Mouse (Mus musculus) heart, adult 2 months (tissue): ENCODE measurements around the gene Laptm5. TPM values are rescaled to one million over a fixed set of nuclear protein-coding genes. Genes with fewer than 3 reads are reported as not detected.

Experiments used
- DNase-seq, 2 experiments: peaks; one replicate each; pipeline ENCODE4 v3.0.0; 2021
- H3K27ac ChIP-seq: fragments of 200-600 bp; 2 replicates; pipeline ENCODE4 v1.8.1; 2022
- H3K27me3 ChIP-seq: fragments of 200-500 bp; 2 replicates; pipeline ENCODE4 v1.6.1; 2012; ENCODE audit warnings: mild to moderate bottlenecking, low read length, inconsistent platforms, mixed read lengths; ENCODE audit not compliant: control insufficient read depth, insufficient read depth
- H3K36me3 ChIP-seq: fragments of 200-500 bp; 2 replicates; pipeline ENCODE4 v1.6.1; 2012; ENCODE audit warnings: low read length, inconsistent platforms; ENCODE audit not compliant: control insufficient read depth, insufficient read depth
- H3K4me1 ChIP-seq: fragments of 200-500 bp; 2 replicates; pipeline ENCODE4 v1.6.1; 2011; ENCODE audit warnings: low read length; ENCODE audit not compliant: control insufficient read depth, insufficient read depth
- H3K4me3 ChIP-seq: fragments of 200-600 bp; 2 replicates; pipeline ENCODE4 v1.8.1; 2022
- H3K79me2 ChIP-seq: fragments of 200-500 bp; replicated peaks from 2 replicates; pipeline ENCODE4 v1.6.1; 2012; ENCODE audit warnings: mild to moderate bottlenecking, inconsistent platforms, low read length, moderate library complexity, mixed read lengths; ENCODE audit not compliant: control insufficient read depth, insufficient read depth
- H3K9ac ChIP-seq: fragments of 200-500 bp; 2 replicates; pipeline ENCODE4 v1.6.1; 2012; ENCODE audit warnings: low read depth, mild to moderate bottlenecking, control low read depth, inconsistent platforms, low read length, mixed read lengths
- CTCF ChIP-seq: fragments of 200-600 bp; IDR thresholded peaks from 2 replicates; pipeline ENCODE4 v1.8.1; 2022; ENCODE audit warnings: antibody characterized with exemption, mild to moderate bottlenecking, moderate library complexity
- EP300 ChIP-seq: fragments of 200-500 bp; IDR thresholded peaks from 2 replicates; pipeline ENCODE4 v1.6.1; 2011; ENCODE audit warnings: low read depth, low read length, control low read depth; ENCODE audit not compliant: insufficient read depth
- POLR2A ChIP-seq: fragments of 200-500 bp; IDR thresholded peaks from 2 replicates; pipeline ENCODE4 v1.6.1; 2011; ENCODE audit warnings: mild to moderate bottlenecking, low read depth, low read length, control low read depth; ENCODE audit not compliant: insufficient read depth
- WGBS: fragments of 180-500 bp; shearing (Covaris S2); methylation state at CpG from one replicate; pipeline ENCODE4 v1.1.7; 2018; 5-methylcytosine and 5-hydroxymethylcytosine counted together
- intact Hi-C: fragments of 180-260 bp; cut with DNase I; formaldehyde crosslinking; loops from one replicate; pipeline ENCODE4 v1.15.1; 2025
- polyA plus RNA-seq: library from polyadenylated mRNA; depleted of rRNA; stranded (reverse); fragments of >200 nt; gene quantifications from 2 replicates; pipeline ENCODE4 v1.2.3, GENCODE M21; 2012
- total RNA-seq, 2 experiments: library from RNA; stranded (reverse); gene quantifications; 2 replicates each; pipeline ENCODE4 v1.2.3; 2021

Gene Laptm5
- total and polyA plus RNA-seq, 3 experiments, result 15.5 to 59.4 (median 22.8) TPM

- 97% methylated on average over 10 of the region's 10 CpGs for WGBS
- DNase-seq, result no peak
- intact Hi-C loops, result no loop called here
These were observed 4.8 kb upstream of the Laptm5 start for GRCm38 (mm10) chr4:130908133-130908532.

GRCm38 (mm10) chr4:130909167-130909874 lies 3.6 kb upstream of the Laptm5 start:
- intact Hi-C loops, result no loop called here
- H3K79me2 ChIP-seq, result no peaks in the 10 kb centered on the region
- H3K27ac ChIP-seq, result no peak overlapping the region
- TF ChIP-seq CTCF, result no peak
- TF ChIP-seq POLR2A, result no peak
- no peak for TF ChIP-seq EP300
- H3K36me3 ChIP-seq, result no peaks in the 10 kb centered on the region
- WGBS, result 67% methylated on average over 17 of the region's 17 CpGs
- H3K4me3 ChIP-seq, result no peak overlapping the region
- DNase-seq, result no peak
- no peaks in the 10 kb centered on the region for H3K27me3 ChIP-seq
- H3K4me1 ChIP-seq, result no peaks in the 10 kb centered on the region
- H3K9ac ChIP-seq, result no peak overlapping the region

More at GRCm38 (mm10) chr4:130908133-130908532, 4.8 kb upstream of the Laptm5 start:
- Histone ChIP-seq H3K4me3 (no peak overlapping the region), H3K9ac (no peak overlapping the region), H3K27me3 (no peaks in the 10 kb centered on the region), H3K36me3 (no peaks in the 10 kb centered on the region), H3K79me2 (no peaks in the 10 kb centered on the region), H3K27ac (no peak overlapping the region), H3K4me1 (no peaks in the 10 kb centered on the region)
- TF ChIP-seq CTCF, result no peak
- TF ChIP-seq POLR2A, result no peak
- no peak for TF ChIP-seq EP300

- Histone ChIP-seq H3K4me1 (no peaks in the 10 kb centered on the region), H3K27ac (no peak overlapping the region), H3K9ac (no peak overlapping the region), H3K4me3 (no peak overlapping the region), H3K79me2 (no peaks in the 10 kb centered on the region), H3K36me3 (no peaks in the 10 kb centered on the region), H3K27me3 (no peaks in the 10 kb centered on the region)
- TF ChIP-seq CTCF (no peak), POLR2A (no peak), EP300 (no peak)
- 25% methylated on average over 7 of the region's 7 CpGs for WGBS
- intact Hi-C loops, result no loop called here
- no peak for DNase-seq
These were observed 2.3 kb upstream of the Laptm5 start for GRCm38 (mm10) chr4:130910666-130911065.

- Histone ChIP-seq H3K27me3 (no peaks in the 10 kb centered on the region), H3K4me3 (no peak overlapping the region), H3K36me3 (no peaks in the 10 kb centered on the region), H3K4me1 (no peaks in the 10 kb centered on the region), H3K27ac (no peak overlapping the region), H3K9ac (no peak overlapping the region), H3K79me2 (no peaks in the 10 kb centered on the region)
- intact Hi-C loops, result no loop called here
- no peak for TF ChIP-seq POLR2A
- no peak for TF ChIP-seq EP300
- TF ChIP-seq CTCF, result no peak
- DNase-seq, result no peak
- 85% methylated on average over 3 of the region's 3 CpGs for WGBS
These were observed 299 bp upstream of the Laptm5 start for GRCm38 (mm10) chr4:130912626-130913025.

- no peak for TF ChIP-seq EP300
- no peak for TF ChIP-seq CTCF
- TF ChIP-seq POLR2A, result no peak
- H3K79me2 ChIP-seq, result no peaks in the 10 kb centered on the region
- 76% methylated on average over 3 of the region's 3 CpGs for WGBS
- H3K27me3 ChIP-seq, result no peaks in the 10 kb centered on the region
- H3K27ac ChIP-seq, result no peak overlapping the region
- intact Hi-C loops, result no loop called here
- no peaks in the 10 kb centered on the region for H3K36me3 ChIP-seq
- no peaks in the 10 kb centered on the region for H3K4me1 ChIP-seq
- no peak for DNase-seq
- peak overlapping the region; percentile 25; the same call in 1 of the 2 replicates for H3K9ac ChIP-seq
- no peak overlapping the region for H3K4me3 ChIP-seq
These were observed 586 bp downstream of the Laptm5 start for GRCm38 (mm10) chr4:130913511-130913910.

- 78% methylated on average over 4 of the region's 4 CpGs for WGBS
- H3K4me1 ChIP-seq, result no peaks in the 10 kb centered on the region
- H3K79me2 ChIP-seq, result no peaks in the 10 kb centered on the region
- intact Hi-C loops, result no loop called here
- TF ChIP-seq POLR2A (no peak), EP300 (no peak), CTCF (no peak)
- DNase-seq, result peak in 1 of 2 experiments; percentile 64
- H3K27ac ChIP-seq, result no peak overlapping the region
- H3K27me3 ChIP-seq, result no peaks in the 10 kb centered on the region
- no peak overlapping the region for H3K9ac ChIP-seq
- H3K4me3 ChIP-seq, result no peak overlapping the region
- no peaks in the 10 kb centered on the region for H3K36me3 ChIP-seq
These were observed 1.1 kb downstream of the Laptm5 start for GRCm38 (mm10) chr4:130914011-130914410.
